Mouse (Mus musculus): Measurements from ENCODE around the gene Rnf215. TPM values are rescaled to one million over a fixed set of nuclear protein-coding genes. Genes with fewer than 3 reads are reported as not detected.

Gene Rnf215
- 35.0 TPM for polyA plus RNA-seq (2017; shearing (Covaris generic))

DNA sequence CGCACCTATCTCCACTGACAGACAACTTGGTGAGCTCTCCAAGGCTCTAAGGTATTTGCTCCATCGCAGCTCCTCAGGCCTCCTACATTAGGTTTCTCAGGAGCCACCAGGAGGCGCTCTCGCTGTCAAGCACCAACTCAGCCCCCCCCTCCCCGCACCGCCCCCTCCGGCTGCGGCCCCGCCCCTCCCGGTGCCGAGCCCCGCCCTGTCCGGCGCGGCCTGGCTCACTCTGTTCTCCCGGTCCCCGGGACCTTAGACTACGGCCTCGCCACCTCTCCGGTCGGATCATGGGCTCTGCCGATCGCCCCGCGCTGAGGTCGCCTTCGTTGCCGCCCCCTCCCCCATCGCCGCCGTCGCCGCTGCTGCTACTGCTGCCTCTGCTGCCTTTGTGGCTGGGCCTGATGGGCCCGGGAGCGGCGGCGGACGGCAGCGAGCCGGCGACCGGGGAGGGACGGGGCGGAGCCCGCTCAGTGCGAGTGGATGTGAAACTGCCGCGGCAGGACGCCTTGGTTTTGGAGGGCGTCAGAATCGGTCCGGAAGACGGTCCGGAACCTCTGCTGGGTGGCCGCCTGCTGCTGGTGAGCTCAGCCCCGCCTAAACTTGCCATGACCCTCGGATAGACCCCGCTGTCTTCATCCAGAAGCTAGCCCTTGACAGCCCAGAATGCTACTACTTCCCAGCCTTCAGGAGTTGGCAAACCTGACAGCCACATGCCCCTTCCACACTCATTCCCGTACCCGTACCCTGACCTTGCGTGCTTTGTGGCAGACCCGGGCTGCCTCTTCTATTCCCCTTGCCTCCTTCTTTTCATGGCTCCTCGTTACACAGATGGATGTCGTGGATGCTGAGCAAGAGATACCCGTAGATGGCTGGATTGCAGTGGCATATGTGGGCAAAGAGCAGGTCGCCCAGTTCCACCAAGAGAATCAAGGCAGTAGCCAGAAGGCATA lies at the start of gene Rnf215:
TSS of gene Rnf215 (plus strand) at position 217 of the 950 bp plus-strand sequence.

DNA sequence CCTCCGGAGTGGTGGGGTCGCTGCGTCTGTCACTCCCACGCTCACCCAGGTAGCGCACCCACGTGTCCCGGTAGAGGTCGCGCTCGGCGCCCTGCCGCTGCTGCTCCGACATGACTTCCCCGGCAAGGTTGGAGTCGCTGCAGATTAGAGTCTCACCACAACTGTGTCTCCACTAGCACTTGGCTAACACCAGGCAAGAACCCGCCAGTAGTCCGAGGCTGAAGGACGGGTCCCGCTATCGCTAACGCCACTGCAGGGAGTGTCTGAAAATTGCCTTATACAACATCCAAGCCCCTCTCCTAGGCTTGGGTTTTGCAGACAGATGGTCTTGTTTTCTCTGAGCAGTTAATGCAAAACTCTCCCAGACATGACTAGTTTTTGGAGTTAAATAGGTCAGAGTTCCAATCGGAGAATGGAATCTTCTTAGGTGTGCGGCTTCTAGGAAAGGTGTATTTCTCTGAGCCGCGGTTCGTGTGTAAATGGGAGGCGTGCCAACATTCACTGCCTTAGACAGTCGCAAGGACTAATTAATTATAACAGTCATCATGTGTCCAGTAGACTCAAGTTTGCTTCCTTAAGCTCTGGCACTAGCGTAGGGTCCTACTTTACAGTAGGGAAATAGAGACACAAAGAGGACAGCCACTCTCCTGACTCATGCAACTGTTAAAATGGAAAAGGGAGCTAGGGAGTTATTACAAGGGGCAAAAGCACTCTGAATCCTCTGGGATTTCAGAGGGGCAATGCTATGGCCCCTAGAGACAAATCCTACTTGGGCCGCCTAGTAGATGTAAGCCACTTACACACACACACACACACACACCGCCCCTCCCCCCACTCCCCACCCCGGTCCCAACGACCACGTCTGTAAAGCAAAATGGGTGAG lies 39.6 kb upstream of the Rnf215 start, which contains the start of gene Mtfp1:
TSS of gene Mtfp1 (minus strand) at position 275 of the 883 bp plus-strand sequence.

DNA sequence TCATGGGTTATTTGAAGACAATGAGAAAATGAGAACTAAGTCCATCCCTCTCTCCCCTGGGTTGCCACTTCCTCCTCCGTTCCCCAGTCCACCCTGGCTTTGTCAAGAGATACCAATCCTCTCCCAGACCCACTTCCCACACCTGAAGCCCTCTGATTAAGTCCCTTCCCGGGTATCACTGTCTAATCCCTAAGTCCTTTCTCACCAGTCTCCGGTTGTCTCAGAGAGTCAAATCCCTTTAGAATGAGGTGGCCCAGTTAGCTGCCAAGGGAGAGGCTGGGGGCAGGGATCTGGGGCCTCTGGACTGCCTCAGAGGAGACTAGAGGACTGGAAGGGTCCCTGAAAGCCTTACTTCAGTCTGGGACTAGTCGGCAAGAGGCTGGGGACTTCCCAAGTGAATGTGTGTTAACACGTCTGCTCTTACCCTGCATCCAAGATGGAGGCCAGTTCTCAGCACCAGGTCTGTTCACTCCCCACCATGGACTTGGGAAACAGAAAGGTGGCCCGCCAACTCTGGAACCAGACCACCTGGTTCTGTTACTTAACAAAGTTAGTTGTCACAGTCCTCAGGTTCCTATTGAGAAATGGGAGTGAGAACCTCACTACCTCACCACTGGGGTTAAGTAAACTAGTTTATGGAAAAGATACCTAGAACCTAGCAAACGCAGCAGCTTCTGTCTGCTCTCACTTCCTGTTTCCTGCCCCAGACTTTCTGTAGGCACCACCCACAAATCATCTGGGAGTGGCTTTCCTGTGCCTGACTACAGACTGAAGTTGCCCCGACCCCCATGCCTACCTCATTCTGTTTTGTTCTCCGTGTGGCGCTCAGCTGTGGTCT lies 12.0 kb upstream of the Rnf215 start, which contains the start of gene Sec14l2:
TSS of gene Sec14l2 (minus strand) at position 674 of the 838 bp plus-strand sequence.

DNA sequence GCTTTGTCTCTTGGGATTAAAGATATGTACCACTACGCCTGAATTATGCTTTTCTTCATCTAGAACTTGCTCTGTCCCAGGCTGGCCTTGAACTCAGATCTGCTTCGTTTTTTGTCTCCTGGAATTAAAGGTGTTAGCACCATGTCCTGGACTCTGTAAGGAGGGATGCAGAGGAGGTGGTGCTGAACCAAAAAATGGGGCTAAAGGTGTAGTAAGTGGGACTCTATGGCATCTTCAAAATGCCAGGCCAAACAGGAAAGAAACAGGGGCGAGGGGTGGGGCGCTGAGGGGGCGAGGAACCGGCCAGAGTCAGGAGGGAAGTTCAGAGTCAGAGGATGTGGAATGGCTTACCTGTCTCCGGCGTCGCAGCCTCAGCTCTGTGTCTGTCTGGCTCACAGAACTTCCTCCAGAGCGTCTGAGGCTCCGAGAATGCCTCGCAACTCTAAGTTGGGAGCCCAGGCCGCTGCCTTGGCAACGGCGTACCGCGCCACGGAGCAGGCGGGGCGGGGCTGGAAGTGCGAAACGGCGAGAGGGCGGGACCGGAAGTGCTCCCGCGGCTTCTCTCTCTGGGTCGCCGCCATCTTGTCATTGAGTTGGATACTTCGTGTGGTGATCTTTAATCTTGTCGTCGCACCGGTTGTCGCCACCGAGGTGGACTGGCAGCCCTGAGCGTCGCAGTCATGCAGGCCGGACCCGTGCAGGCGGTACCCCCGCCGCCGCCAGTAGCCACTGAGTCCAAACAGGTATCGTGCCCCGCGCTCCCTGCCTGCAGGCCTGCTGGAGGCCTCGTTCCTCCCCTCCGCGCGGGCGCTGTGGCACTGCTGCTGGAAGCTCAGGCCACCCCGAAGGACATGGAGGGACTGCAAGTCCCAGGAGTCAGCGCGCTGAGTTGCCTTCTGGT lies 25.1 kb downstream of the Rnf215 start, which contains the start of the genes Ccdc157 and Sf3a1:
TSS of gene Ccdc157 (minus strand) at position 486 of the 901 bp plus-strand sequence.
TSS of gene Sf3a1 (plus strand) at position 543 of the 901 bp plus-strand sequence.

DNA sequence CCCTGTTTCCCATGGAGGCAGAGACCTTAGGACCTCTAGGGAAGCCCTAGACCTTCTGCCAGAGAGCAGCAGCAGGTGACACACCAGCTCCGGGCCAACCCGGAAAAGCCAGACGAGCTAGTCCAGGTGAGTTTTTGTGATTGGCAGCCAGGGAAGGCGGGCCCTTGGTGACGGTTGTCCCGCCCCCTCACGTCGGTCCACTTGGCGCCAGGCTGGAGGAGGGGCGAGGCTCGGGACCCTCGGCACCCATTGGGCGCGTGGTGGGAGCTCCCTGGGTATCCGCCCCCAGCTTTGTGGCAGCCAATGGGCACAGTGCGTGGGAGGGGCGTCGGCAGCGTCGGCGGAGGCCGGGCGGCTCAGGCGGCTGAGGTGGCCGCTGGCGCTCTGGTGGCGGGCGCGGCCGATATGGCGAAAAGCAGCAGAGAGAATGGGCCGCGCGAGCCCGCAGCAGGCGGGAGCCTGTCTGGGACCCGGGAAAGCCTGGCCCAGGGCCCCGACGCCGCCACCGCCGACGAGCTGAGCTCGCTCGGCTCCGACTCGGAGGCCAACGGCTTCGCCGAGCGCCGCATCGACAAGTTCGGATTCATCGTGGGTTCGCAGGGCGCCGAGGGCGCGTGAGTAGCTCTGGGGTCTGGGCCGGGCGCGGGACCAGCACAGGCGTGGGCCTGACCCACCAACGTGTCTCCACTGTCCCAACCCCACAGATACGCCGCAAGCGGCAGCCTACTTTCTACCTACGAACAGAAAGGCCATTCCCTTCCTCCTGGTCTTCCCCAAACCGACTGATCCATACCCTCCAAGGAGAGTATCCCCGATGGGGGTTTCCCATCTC lies 51.7 kb downstream of the Rnf215 start, which contains the start of gene Tbc1d10a:
TSS of gene Tbc1d10a (plus strand) at position 304 of the 832 bp plus-strand sequence.

Other genes starting within 250 kb of the Rnf215 start
- not detected for gene 4921536K21Rik, start 240.1 kb upstream of the Rnf215 start, polyA plus RNA-seq (2017; shearing (Covaris generic))
- 0.16 TPM for gene Dusp18, start 240.0 kb upstream of the Rnf215 start, polyA plus RNA-seq (2017; shearing (Covaris generic))
- gene Slc35e4, start 220.5 kb upstream of the Rnf215 start, polyA plus RNA-seq (2017; shearing (Covaris generic)), result 0.37 TPM
- 11.7 TPM for gene Tcn2, start 203.0 kb upstream of the Rnf215 start, polyA plus RNA-seq (2017; shearing (Covaris generic))
- 68.3 TPM for gene Pes1, start 171.2 kb upstream of the Rnf215 start, polyA plus RNA-seq (2017; shearing (Covaris generic))
- 0.31 TPM for gene 4930556J24Rik, start 158.4 kb upstream of the Rnf215 start, polyA plus RNA-seq (2017; shearing (Covaris generic))
- not detected for gene Gal3st1, start 151.6 kb upstream of the Rnf215 start, polyA plus RNA-seq (2017; shearing (Covaris generic))
- not detected for gene Sec14l4, start 103.7 kb upstream of the Rnf215 start, polyA plus RNA-seq (2017; shearing (Covaris generic))
- not detected for gene Sec14l3, start 70.4 kb upstream of the Rnf215 start, polyA plus RNA-seq (2017; shearing (Covaris generic))
- gene Mtfp1, start 39.8 kb upstream of the Rnf215 start, polyA plus RNA-seq (2017; shearing (Covaris generic)), result 0.57 TPM
- gene Sec14l2, start 11.8 kb upstream of the Rnf215 start, polyA plus RNA-seq (2017; shearing (Covaris generic)), result 0.29 TPM
- 5.0 TPM for gene Ccdc157, start 25.1 kb downstream of the Rnf215 start, polyA plus RNA-seq (2017; shearing (Covaris generic))
- gene Sf3a1, start 25.1 kb downstream of the Rnf215 start, polyA plus RNA-seq (2017; shearing (Covaris generic)), result 52.2 TPM
- 108 TPM for gene Tbc1d10a, start 51.6 kb downstream of the Rnf215 start, polyA plus RNA-seq (2017; shearing (Covaris generic))
- gene Castor1, start 83.0 kb downstream of the Rnf215 start, polyA plus RNA-seq (2017; shearing (Covaris generic)), result 30.3 TPM
- gene Osm, start 101.2 kb downstream of the Rnf215 start, polyA plus RNA-seq (2017; shearing (Covaris generic)), result 22.4 TPM
- not detected for gene Lif, start 122.4 kb downstream of the Rnf215 start, polyA plus RNA-seq (2017; shearing (Covaris generic))